Mouse (Mus musculus) stomach, postnatal 0 days (tissue): ENCODE results near the gene 1700042G07Rik.

Source experiments
- CTCF ChIP-seq: IDR thresholded peaks from 2 replicates; pipeline ENCODE4 v1.5.1; 2016; ENCODE audit warnings: antibody characterized with exemption, low read depth, mild to moderate bottlenecking, moderate library complexity
- EP300 ChIP-seq: optimal IDR thresholded peaks from 2 replicates; pipeline ENCODE3; 2016; ENCODE audit warnings: antibody characterized with exemption

DNA sequence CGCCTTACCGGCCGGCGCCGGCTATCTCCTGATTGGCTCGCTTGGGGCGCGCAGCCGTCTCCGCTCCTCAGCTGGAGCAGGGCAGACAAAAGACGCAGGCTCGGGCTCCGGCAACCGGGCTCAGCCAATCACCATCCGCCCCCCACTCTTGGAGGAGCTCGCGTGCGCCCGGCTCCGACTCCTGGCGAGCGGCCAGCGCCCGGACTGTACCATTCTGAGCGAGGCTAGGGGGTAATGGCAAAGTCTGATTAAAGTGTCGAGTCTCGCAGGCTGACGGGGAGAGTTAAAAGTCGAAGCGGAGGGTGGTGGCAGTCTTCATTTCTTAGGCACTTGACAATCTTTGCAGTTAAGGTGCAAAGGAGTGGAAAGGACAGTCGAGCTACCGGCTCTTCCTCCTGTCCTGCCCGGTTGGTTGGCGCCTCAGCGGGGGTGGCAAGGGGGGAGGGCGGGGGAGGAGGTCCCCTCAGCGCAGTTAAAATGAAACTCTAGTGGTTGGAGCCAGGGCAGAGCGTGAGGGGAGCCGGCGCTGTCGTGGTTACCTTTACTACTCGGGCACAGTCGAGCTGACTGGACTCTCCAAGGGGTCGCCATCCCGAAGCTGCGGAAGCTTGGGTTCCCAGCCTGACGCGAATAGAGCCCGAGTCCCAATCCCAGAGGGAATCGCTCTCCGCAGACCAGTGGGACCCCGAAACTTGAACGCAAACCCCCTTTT, 48.1 kb downstream of the 1700042G07Rik start, which contains the start of gene Pik3r3:
- peak; percentile 20 for TF ChIP-seq EP300
- 0 out of 2 replicates have a peak, but pooled peaks have one; percentile 1 for TF ChIP-seq CTCF
